Mouse (Mus musculus): ENCODE data around the gene Cd93.
A peak's percentile ranks its signal among the peaks of the same experiment; 100 is the strongest.

The Cd93 gene

DNA sequence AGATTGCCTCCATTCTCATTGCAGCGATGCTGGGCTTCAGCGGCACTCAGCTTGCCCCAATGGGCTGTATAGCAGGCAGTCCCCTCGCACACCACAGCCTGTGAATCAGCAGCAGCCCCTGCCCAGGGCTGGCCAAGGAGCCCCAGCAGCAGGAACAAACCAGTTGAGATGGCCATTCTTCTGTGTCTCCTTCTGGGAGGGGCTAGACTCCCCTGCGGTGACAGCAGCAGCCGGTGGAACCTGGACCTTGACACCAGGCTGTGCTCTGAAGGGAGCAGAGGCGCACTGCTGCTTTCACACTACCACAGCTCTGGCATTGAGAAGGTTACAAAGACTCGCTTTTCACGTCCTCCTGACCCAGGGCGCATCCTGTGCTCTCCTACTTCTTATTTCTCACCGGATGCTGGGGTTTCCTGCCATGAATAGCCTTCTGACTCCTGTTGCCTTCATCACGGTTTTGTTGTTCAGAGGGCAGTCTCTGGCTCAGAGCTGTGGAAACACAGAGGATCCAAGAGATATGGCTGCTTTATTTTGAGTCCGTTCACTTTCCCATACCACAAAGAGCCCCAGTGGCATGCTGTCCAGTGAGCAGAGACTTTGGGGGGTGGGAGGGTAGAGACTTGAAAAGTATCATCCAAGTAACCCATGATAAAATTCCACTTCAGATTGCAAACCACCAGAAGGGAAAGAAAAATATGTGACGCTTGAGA, at the start of gene Cd93:
Gene Cd93 (minus strand): TSS at position 315 of the 710 bp plus-strand sequence.
- DNase-seq (ENCODE audit: low read depth, low spot score): no peak

DNA sequence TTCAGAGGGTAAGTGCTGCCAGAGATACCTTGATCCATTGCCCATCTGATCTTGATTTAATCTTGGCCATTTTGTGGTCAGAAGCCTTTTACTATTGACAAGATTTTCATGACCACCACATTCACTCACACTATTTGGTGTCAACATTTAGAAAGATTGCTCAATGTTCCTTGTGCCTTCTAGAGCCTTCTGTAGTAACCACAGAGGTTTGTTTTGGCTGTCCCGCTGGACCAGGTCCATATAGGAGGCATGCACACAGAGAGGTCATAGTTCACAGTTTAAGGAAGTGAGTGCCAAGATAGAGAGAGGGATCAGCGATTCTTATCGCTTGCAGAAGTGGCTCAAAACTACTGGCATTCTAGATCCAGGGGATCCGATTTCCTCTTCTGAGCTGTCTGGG, 48.7 kb upstream of the Cd93 start:
- DNase-seq (ENCODE audit: low read depth, low spot score): no peak

DNA sequence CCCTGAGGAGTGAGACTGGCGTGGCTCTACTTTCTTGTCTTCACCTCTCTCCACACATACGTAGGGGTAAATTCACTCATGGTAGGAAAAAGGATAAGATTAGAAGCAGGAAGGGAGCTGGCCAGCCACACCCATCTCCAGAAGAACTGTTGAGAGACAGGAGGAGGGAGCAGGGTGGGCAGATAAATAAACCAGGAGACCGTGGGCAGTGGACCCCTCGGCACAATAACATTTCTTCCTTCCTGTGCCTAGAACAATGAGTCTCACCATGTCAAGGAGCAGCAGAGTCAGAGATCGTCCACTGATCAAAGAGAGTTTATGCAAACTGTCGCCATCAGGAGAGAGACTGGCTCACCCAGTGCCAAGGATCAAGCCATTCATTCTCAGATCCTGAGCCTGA, 46.8 kb upstream of the Cd93 start:
- DNase-seq (ENCODE audit: low read depth, low spot score): no peak

- DNase-seq (ENCODE audit: low read depth, low spot score): no peak
Observed at GRCm38 (mm10) chr2:148488885-148489284, 45.5 kb upstream of the Cd93 start.

- DNase-seq (ENCODE audit: low read depth, low spot score): no peak
Observed at GRCm38 (mm10) chr2:148485576-148485975, 42.2 kb upstream of the Cd93 start.

- no peak for DNase-seq (ENCODE audit: low read depth, low spot score)
Observed at GRCm38 (mm10) chr2:148480376-148480775, 37.0 kb upstream of the Cd93 start.

GRCm38 (mm10) chr2:148478141-148478701, 34.9 kb upstream of the Cd93 start:
- DNase-seq (ENCODE audit: low read depth, low spot score): peak; percentile 4

- DNase-seq (ENCODE audit: low read depth, low spot score): no peak
Observed at GRCm38 (mm10) chr2:148477346-148477745, 34.0 kb upstream of the Cd93 start.

- DNase-seq (ENCODE audit: low read depth, low spot score): no peak
Observed at GRCm38 (mm10) chr2:148476576-148476975, 33.2 kb upstream of the Cd93 start.

DNA sequence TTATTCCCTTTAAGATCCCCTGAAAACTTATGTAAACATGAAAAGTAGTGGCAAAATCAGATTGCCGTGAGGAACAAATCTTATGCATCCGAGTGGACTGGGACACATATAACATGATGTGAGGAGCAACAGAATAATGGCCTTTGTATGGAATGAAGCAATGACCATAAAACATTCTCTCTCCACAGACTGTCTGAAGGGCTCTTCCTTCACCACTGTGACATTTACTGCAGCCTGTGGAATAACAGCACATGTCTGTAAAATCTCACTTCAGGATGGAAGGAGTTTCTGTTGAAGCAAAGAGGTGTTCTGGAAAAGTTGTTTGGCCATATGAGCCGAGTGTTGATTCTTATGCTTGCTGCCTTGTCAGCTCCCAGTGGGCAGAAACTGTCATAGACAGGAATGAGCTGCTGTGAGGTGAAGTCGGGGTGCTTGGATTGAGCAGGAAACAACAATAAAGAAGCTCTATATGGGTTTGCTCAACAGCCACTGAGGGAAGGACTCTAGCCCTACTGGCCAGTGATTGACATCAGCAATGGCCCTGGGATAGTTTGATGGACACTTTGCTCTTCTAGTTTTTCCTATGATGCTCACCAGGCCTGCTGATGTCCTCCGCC, 32.6 kb upstream of the Cd93 start:
- no peak for DNase-seq (ENCODE audit: low read depth, low spot score)

GRCm38 (mm10) chr2:148469341-148470238, 26.2 kb upstream of the Cd93 start:
- DNase-seq (ENCODE audit: low read depth, low spot score): no peak

DNA sequence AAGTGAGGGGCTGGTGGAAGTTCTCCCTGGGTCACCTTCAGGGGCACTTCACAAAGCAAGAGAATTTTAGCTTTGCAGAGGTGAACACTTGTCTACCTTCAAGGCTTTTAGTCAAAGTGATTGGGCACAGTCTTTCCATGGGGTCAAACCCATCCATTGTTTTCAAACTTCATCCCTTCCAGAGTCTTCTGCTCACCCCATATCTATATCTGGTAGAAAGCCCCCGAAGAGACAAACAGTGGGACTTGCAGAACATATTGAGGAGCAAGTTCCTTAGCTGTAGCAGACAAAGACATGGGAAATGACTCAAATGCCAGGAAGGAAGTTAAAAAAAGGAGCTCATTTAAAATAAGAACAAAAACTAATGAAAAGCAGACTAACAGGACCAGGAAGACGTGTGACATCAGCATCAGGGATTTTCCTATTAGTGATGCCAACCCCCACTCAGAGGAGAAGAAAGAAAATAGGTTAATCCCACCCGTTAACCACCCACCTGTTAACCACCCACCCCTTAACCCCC, 24.6 kb upstream of the Cd93 start:
- no peak for DNase-seq (ENCODE audit: low read depth, low spot score)

DNA sequence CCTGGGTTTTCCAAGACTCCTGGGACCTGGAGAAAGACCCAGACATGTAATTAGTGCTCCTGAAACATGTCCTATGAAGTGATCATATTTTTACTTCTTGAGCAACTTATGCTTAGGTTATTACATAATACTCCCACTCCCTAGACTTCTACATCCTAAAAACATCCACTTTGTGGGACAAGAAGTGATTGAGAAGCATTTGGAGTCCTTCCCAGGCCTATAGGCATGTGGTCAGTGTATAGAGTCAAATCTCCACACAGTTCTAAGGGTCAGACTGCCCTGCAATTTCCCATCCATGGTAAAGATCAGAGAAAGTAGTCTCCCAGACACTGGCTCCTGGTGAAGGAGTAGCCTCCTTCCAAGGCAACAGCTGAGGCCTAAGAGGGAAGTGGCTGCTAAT, 12.0 kb upstream of the Cd93 start:
- no peak for DNase-seq (ENCODE audit: low read depth, low spot score)

DNA sequence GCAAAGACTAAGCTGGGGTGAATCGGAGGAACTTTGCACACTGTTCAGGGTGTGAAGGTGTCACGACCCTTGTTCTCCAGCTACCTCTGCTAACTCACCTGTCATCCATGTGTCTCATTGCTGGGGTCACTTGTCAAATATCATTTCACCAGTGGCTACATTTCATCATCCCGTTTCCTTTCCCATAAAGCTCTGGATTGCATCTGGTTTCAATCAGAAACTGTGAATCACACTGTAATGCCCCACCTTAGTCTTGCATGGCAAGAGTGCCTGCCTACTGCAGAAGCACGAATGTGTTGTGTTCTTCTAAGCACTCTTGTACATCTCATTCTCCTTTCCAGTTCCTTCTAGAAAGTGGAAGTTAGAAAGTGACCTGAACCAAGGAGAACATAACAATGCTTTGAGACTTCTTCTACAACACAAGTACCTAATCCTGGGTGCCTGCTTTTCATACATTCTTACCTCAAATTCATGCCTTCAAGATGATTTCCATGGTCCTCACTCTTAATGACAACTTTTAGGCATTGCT, 10.7 kb upstream of the Cd93 start:
- DNase-seq (ENCODE audit: low read depth, low spot score): no peak

DNA sequence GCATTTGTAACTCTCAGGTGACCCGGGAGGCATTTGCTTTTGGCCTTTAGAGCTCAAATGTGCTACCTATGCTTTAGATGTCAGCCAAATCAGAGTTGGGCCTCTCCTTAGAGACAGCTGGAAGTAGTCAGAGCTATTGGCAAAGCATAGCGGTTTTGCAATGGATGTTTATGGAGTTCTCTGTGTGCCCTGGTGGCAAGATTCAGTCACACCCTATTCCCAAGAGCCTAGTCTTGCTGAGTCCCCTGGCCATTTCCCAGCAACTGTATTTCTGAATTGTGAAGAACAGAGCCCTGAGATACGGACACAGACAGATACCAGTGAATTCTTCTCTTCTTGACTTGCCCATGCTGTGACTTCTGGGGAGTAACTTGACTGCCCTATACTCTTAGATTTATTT, 9.7 kb upstream of the Cd93 start:
- no peak for DNase-seq (ENCODE audit: low read depth, low spot score)

GRCm38 (mm10) chr2:148451498-148451897, 8.1 kb upstream of the Cd93 start:
- no peak for DNase-seq (ENCODE audit: low read depth, low spot score)

- DNase-seq (ENCODE audit: low read depth, low spot score): no peak
Observed at GRCm38 (mm10) chr2:148450616-148451015, 7.3 kb upstream of the Cd93 start.

- DNase-seq (ENCODE audit: low read depth, low spot score): no peak
Observed at GRCm38 (mm10) chr2:148449659-148450058, 6.3 kb upstream of the Cd93 start.

DNA sequence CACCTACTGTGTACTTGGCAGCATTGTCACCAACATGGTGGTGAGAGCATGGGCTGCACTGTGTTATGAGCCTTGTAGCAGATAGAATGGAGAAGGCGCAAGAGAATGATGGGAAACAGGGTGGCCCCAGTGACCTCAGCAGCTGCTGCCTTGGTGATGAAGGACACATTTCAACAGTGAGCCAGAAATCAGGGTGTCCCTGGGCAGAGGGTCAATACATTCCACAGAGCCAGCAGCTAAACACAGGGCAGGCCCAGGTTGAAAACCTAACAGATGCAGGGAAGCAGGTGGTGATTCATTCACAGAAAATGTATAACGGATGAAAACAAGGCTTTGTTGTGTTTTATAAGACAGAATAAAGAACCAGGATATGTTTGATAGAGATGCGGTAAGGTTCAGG, 3.1 kb upstream of the Cd93 start:
- DNase-seq (ENCODE audit: low read depth, low spot score): no peak

DNA sequence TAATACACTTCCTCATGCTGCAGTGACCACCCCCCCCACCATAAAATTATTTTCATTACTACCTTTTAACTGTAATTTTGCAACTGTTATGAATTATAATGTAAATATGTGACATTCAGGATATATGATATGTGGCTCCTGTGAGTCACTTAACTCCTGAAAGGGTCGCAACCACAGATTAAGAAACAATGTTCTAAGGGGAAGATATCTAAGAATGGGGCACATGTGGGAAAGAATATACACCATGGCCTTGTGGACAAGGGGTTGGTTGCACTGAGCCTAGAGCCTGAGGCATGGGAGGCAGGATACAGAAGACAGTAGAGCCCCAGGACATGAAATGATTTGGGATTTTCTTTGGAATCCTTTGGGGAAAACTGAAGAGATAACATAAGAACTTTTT, 2.3 kb upstream of the Cd93 start:
- DNase-seq (ENCODE audit: low read depth, low spot score): no peak

DNA sequence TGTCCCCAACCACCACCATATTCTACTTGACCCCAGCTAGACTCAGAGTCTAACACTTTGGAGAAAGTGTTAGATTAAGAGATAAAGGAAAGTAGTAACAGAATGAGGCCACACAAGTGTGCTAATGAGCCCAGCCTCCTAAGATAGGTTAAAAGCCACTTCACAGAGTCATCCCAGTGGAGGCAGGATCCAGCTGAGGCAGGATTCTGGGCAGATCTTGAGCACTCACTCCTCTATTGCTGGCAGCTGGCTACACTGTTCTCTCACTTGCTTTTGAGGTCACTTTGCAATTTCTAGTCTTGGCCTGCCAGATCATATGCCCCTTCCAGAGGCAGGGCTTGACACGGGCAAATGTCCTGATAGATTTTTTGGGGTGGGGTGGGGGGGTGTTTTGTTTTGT, 1.1 kb upstream of the Cd93 start:
- no peak for DNase-seq (ENCODE audit: low read depth, low spot score)

GRCm38 (mm10) chr2:148442710-148443109, 653 bp downstream of the Cd93 start:
- DNase-seq (ENCODE audit: low read depth, low spot score): no peak

Data from brain, embryonic 18.5 days (tissue).